Mouse (Mus musculus) colon, adult 2 months (tissue): ENCODE measurements around the gene Defb22. TPM values are rescaled to one million over a fixed set of nuclear protein-coding genes. Genes with fewer than 3 reads are reported as not detected.

ENCODE experiments used
- polyA plus RNA-seq: library from polyadenylated mRNA; depleted of rRNA; stranded (reverse); fragments of >200 nt; gene quantifications from 2 replicates; pipeline ENCODE4 v1.2.3, GENCODE M21; 2012; rRNA removed

Defb22 gene
- polyA plus RNA-seq = not detected in 2 replicates

GRCm38 (mm10) chr2:152490038-152490437, at the start of gene Defb22:
Defb22 (minus strand) TSS chr2:152490138.

DNA sequence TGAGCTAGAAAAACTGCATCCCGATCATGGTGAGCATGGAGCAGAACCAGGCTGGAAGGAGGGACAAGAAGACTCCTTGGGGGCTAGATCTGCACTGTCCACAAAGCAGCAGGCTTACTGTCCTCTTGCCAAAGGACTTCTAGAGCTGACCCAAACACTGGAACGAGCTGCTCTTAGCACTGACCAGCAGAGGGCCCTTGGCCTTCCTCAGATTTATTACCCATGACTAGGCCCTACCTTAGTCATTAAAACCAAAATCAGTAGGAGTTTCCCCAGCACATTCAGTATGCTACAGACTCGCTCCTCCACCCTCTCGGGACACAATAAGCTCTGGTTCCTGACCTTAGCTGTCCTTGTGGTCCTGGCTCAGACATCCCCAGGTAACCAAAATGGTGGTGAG, 28.0 kb upstream of the Defb22 start, which contains the start of gene Defb28:
Defb28 (plus strand) TSS at position 275 of the 400 bp plus-strand sequence.

DNA sequence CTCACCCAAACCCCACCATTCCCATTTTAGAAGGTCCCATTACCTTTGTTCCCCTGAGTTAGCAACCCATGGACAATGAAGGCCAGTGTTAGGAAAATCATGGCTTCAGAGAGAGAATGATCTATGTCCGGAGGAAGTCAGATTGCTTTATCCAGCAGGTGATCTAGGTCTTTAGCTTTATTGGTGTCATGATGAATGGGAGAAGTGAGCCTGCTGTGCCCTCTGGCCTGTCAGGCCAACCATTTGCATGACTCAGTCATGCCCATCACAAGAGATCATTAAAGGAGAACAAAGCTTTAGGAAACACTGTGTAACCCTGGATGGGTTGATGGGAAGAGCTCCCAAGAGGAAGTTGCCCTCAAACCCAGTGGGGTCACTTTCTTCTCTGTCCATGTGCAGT, 21.7 kb upstream of the Defb22 start, which contains the start of gene Defb26:
Defb26 (minus strand) TSS at position 101 of the 400 bp plus-strand sequence.

GRCm38 (mm10) chr2:152476763-152477162, 13.2 kb downstream of the Defb22 start, which contains the start of gene Defb20:
Defb20 (plus strand) TSS chr2:152477063.

GRCm38 (mm10) chr2:152464570-152465150, 25.3 kb downstream of the Defb22 start, which contains the start of gene Defb23:
Defb23 (minus strand) TSS chr2:152464620.

Other genes with a start within 250 kb of the Defb22 start
- gene Tbc1d20, start 196.3 kb downstream of the Defb22 start, polyA plus RNA-seq = 56.0 and 62.7 TPM in 2 replicates
- gene Rbck1, start 157.5 kb downstream of the Defb22 start, polyA plus RNA-seq = 239 and 263 TPM in 2 replicates
- gene Trib3, start 146.1 kb downstream of the Defb22 start, polyA plus RNA-seq = 0.86 and 1.2 TPM in 2 replicates
- 0.73 and 0.76 TPM in 2 replicates for gene Nrsn2, start 113.5 kb downstream of the Defb22 start, polyA plus RNA-seq
- gene Sox12, start 92.1 kb downstream of the Defb22 start, polyA plus RNA-seq = 4.1 and 4.9 TPM in 2 replicates
- gene Zcchc3, start 75.1 kb downstream of the Defb22 start, polyA plus RNA-seq = 2.9 and 4.2 TPM in 2 replicates
- gene 6820408C15Rik, start 74.6 kb downstream of the Defb22 start, polyA plus RNA-seq = not detected in 2 replicates
- gene Defb23, start 25.5 kb downstream of the Defb22 start, polyA plus RNA-seq = not detected in 2 replicates
- not detected in 2 replicates for gene Defb20, start 13.1 kb downstream of the Defb22 start, polyA plus RNA-seq
- not detected in 2 replicates for gene Defb26, start 21.6 kb upstream of the Defb22 start, polyA plus RNA-seq
- not detected in 2 replicates for gene Defb28, start 28.1 kb upstream of the Defb22 start, polyA plus RNA-seq
- not detected in 2 replicates for gene Defb29, start 50.0 kb upstream of the Defb22 start, polyA plus RNA-seq
- gene Gm17416, start 79.2 kb upstream of the Defb22 start, polyA plus RNA-seq = not detected in 2 replicates
- not detected in 2 replicates for gene Defb21, start 82.6 kb upstream of the Defb22 start, polyA plus RNA-seq
- gene Defb19, start 90.2 kb upstream of the Defb22 start, polyA plus RNA-seq = not detected in 2 replicates
- gene Defb45, start 109.3 kb upstream of the Defb22 start, polyA plus RNA-seq = 0.51 TPM in 1 of 2 replicates, not detected in the other
- 0.35 TPM in 1 of 2 replicates, not detected in the other for gene Defb36, start 114.2 kb upstream of the Defb22 start, polyA plus RNA-seq
- not detected in 2 replicates for gene Defb25, start 132.9 kb upstream of the Defb22 start, polyA plus RNA-seq
- gene Rem1, start 136.8 kb upstream of the Defb22 start, polyA plus RNA-seq = 11.0 and 13.3 TPM in 2 replicates
- 166 and 184 TPM in 2 replicates for gene H13, start 179.3 kb upstream of the Defb22 start, polyA plus RNA-seq
- 2.8 and 3.4 TPM in 2 replicates for gene Mcts2, start 196.9 kb upstream of the Defb22 start, polyA plus RNA-seq
- gene Id1, start 246.1 kb upstream of the Defb22 start, polyA plus RNA-seq = 963 and 1,196 TPM in 2 replicates